Mouse (Mus musculus): ENCODE data around the gene Dhx29. TPM values are rescaled to one million over a fixed set of nuclear protein-coding genes. Genes with fewer than 3 reads are reported as not detected.

The Dhx29 gene
- polyA plus RNA-seq (2014; fragmentation: Nextera tagmentation; extraction: Ambion mirVana) = 32.1 and 36.8 TPM in 2 replicates

DNA sequence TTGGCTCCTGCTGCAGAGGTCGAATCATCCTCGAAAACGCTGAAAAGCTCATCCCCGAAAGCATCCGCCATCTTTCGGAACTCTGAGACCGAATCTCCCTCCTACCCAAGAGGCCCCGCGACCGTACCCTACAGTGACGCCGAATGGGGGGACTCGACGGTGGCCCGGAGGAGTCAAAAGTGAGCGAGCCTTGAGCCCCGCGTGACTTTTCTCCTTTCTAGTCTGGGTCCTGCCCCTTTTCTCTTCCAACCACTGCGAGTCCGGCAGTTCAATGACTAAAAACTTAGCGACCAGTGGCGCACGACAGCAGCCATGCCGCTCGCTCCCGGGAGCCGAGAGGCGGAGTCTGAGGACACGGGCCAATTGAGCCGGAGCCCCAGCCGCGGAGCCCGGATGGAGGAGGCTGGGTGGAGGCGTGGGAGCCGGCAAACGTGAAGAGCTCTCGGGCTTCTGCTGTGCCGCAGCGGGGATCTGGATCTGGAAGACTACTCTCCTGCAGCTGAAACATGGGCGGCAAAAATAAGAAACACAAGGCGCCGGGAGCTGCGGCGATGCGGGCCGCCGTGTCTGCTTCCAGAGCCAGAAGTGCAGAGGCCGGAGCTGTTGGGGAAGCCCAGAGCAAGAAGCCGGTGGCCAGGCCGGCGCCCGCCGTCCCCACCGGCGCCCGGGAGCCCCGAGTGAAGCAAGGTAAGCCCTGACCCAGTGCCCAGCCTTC is at the start of gene Dhx29, which contains the start of gene Mtrex:
Dhx29 (plus strand) TSS at position 168 of the 715 bp plus-strand sequence.
Mtrex (minus strand) TSS at position 112 of the 715 bp plus-strand sequence.
- Histone ChIP-seq H3K36me3 (ENCODE audit: control insufficient read depth, insufficient read depth, low read length) (peaks cover under 1% of the 10 kb centered on the region), H3K27me3 (ENCODE audit: control insufficient read depth, insufficient read depth, low read length) (no peaks in the 10 kb centered on the region), H3K27ac (ENCODE audit: low read depth, low read length) (peak within 1 kb of the TSS; percentile 84), H3K4me1 (ENCODE audit: control insufficient read depth, insufficient read depth, low read length) (peaks cover 16% of the 10 kb centered on the region), H3K4me2 (peak within 1 kb of the TSS; percentile 60), H3K9me3 (ENCODE audit: control insufficient read depth, low read length) (no peaks in the 10 kb centered on the region), H3K9ac (ENCODE audit: low read length) (peak within 1 kb of the TSS; percentile 74), H3K4me3 (ENCODE audit: low read depth, low read length) (peak within 1 kb of the TSS; percentile 79)
- DNase-seq (ENCODE audit: low spot score, missing footprints) = peak; percentile 100
- under 1% methylated on average over 57 of the region's 57 CpGs for WGBS
- ATAC-seq (ENCODE audit: low FRiP score) = peak; percentile 99

DNA sequence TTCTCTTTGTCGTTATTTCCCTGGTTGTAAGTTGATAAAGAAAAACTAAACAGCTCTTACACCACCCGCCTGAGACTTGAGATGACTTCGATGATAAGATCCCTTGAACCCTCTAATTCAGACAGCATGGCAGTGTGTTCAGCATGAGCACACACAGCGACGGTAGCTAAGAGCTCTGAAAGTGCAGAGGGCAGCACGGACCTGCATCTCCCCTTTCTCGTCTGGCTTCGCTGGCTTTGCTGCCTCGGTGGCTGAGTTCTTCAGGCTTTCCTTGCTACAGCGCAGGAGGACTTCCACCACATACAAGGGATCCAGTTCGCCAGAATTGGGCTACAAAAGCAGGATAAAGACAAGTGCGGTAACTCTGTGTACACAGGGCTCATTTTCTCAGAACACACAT is 40.0 kb upstream of the Dhx29 start:
- Histone ChIP-seq H3K4me3 (ENCODE audit: low read depth, low read length) (no peak overlapping the region), H3K27me3 (ENCODE audit: control insufficient read depth, insufficient read depth, low read length) (no peaks in the 10 kb centered on the region), H3K9ac (ENCODE audit: low read length) (no peak overlapping the region), H3K9me3 (ENCODE audit: control insufficient read depth, low read length) (no peaks in the 10 kb centered on the region), H3K36me3 (ENCODE audit: control insufficient read depth, insufficient read depth, low read length) (peaks cover 24% of the 10 kb centered on the region), H3K4me1 (ENCODE audit: control insufficient read depth, insufficient read depth, low read length) (no peaks in the 10 kb centered on the region), H3K4me2 (no peak overlapping the region), H3K27ac (ENCODE audit: low read depth, low read length) (no peak overlapping the region)
- no peak for DNase-seq (ENCODE audit: low spot score, missing footprints)
- WGBS = 89% methylated on average over 12 of the region's 12 CpGs
- ATAC-seq (ENCODE audit: low FRiP score) = no peak

DNA sequence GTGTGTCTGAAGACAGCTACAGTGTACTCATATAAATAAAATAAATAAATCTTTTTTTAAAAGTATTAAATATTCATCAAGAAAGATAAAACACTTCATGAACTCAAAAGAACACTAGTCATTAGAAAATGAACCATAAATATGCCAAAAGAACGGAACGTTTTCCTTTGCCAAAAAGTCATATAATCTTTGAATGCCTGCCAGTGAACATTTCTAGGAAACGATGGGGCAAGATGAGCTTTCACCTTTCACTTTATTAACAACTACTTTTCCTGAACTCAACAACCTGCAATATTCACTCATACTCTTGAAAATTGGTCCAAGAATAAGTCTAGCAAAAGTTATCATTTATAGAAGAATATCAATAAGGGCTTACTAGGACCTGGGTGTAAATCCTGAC is 25.1 kb upstream of the Dhx29 start:
- Histone ChIP-seq H3K36me3 (ENCODE audit: control insufficient read depth, insufficient read depth, low read length) (peaks cover 19% of the 10 kb centered on the region), H3K27me3 (ENCODE audit: control insufficient read depth, insufficient read depth, low read length) (no peaks in the 10 kb centered on the region), H3K4me2 (no peak overlapping the region), H3K9me3 (ENCODE audit: control insufficient read depth, low read length) (no peaks in the 10 kb centered on the region), H3K4me3 (ENCODE audit: low read depth, low read length) (no peak overlapping the region), H3K9ac (ENCODE audit: low read length) (no peak overlapping the region), H3K27ac (ENCODE audit: low read depth, low read length) (no peak overlapping the region), H3K4me1 (ENCODE audit: control insufficient read depth, insufficient read depth, low read length) (no peaks in the 10 kb centered on the region)
- ATAC-seq (ENCODE audit: low FRiP score) (no peak), DNase-seq (ENCODE audit: low spot score, missing footprints) (no peak)
- 98% methylated on average over 3 of the region's 3 CpGs for WGBS

DNA sequence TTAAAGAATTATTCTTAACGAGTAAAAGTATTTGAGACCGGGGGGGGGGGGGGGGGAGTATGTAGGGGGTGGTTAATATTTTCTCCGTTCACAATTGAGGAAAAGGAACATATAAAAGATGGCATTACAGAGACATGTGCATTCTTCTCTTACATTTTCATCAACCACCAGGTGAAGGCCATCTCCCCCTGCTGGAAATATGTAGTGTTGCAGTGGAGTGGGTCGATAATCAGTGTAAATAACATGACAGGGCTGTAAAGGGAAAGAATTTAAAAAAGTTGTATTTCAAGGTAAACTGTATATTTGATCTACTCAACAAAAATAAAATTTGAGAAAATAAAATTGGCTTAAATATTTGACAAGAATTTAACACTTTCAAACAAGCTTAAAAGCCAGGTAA is 17.6 kb upstream of the Dhx29 start:
- Histone ChIP-seq H3K27ac (ENCODE audit: low read depth, low read length) (no peak overlapping the region), H3K4me2 (no peak overlapping the region), H3K4me3 (ENCODE audit: low read depth, low read length) (no peak overlapping the region), H3K9me3 (ENCODE audit: control insufficient read depth, low read length) (no peaks in the 10 kb centered on the region), H3K36me3 (ENCODE audit: control insufficient read depth, insufficient read depth, low read length) (peaks cover 6% of the 10 kb centered on the region), H3K9ac (ENCODE audit: low read length) (no peak overlapping the region), H3K4me1 (ENCODE audit: control insufficient read depth, insufficient read depth, low read length) (no peaks in the 10 kb centered on the region), H3K27me3 (ENCODE audit: control insufficient read depth, insufficient read depth, low read length) (no peaks in the 10 kb centered on the region)
- ATAC-seq (ENCODE audit: low FRiP score) (no peak), DNase-seq (ENCODE audit: low spot score, missing footprints) (peak; percentile 87)
- WGBS = 79% methylated on average over 4 of the region's 4 CpGs

DNA sequence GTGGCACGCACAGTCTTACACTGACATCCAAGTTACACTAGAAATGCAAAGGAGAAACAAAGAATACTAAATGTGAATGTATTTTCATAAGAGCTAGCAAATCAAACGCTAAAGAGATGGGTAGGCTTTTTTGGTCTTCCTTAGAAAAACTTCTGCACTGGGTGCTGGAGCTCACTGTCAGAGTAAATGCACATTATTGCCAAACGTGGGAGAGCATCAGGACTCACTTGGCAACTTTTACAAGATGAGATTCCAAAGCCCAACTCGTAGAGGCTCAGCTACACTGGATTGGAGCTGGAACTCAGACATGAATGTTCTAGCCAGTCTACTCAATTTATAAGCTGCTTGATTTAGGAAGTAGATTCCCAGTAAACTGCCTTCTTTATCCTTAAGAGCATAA is 16.8 kb upstream of the Dhx29 start:
- Histone ChIP-seq H3K27me3 (ENCODE audit: control insufficient read depth, insufficient read depth, low read length) (no peaks in the 10 kb centered on the region), H3K9ac (ENCODE audit: low read length) (no peak overlapping the region), H3K27ac (ENCODE audit: low read depth, low read length) (no peak overlapping the region), H3K4me2 (no peak overlapping the region), H3K36me3 (ENCODE audit: control insufficient read depth, insufficient read depth, low read length) (peaks cover 6% of the 10 kb centered on the region), H3K4me1 (ENCODE audit: control insufficient read depth, insufficient read depth, low read length) (no peaks in the 10 kb centered on the region), H3K4me3 (ENCODE audit: low read depth, low read length) (no peak overlapping the region), H3K9me3 (ENCODE audit: control insufficient read depth, low read length) (no peaks in the 10 kb centered on the region)
- ATAC-seq (ENCODE audit: low FRiP score) (no peak), DNase-seq (ENCODE audit: low spot score, missing footprints) (no peak)
- 92% methylated on average over 4 of the region's 4 CpGs for WGBS

DNA sequence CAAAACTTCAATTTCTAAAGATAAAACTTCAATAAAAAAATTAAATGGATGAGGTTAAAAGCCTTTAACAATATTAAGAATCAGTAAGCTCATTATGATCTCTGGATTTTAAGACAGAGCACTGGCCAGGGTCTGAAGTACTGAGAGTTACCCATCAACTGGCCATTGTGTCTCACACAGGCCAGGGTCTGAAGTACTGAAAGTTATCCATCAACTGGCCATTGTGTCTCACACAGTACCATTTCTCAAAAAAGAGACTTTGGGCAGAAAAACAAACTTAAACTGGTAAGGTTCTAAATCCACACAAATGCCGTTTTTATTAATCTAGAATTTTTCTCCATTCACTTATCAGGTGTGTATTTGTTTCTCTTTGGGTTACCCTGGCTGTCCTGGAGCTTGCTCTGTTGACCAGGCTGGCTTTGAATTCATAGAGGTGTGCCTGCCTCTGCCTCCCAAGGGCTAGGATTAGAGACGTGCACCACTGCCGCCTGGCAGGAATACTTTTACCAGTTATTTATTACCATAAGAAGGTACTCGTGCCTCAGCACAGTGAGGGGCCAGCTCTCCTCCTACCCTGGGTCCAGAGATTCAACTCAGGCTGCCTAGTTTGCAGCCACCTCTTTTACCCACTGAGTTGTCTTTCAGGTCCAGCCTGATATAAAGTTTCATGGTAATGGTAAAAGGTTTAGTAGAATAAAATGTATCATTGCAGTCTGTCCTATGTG is 8.0 kb upstream of the Dhx29 start:
- WGBS = 88% methylated on average over 4 of the region's 4 CpGs
- Histone ChIP-seq H3K9me3 (ENCODE audit: control insufficient read depth, low read length) (no peaks in the 10 kb centered on the region), H3K9ac (ENCODE audit: low read length) (no peak overlapping the region), H3K4me1 (ENCODE audit: control insufficient read depth, insufficient read depth, low read length) (no peaks in the 10 kb centered on the region), H3K27me3 (ENCODE audit: control insufficient read depth, insufficient read depth, low read length) (no peaks in the 10 kb centered on the region), H3K36me3 (ENCODE audit: control insufficient read depth, insufficient read depth, low read length) (peaks cover 6% of the 10 kb centered on the region; the same call in 1 of the 2 replicates), H3K4me3 (ENCODE audit: low read depth, low read length) (no peak overlapping the region), H3K27ac (ENCODE audit: low read depth, low read length) (no peak overlapping the region), H3K4me2 (no peak overlapping the region)
- no peak for ATAC-seq (ENCODE audit: low FRiP score)
- peak; percentile 10 for DNase-seq (ENCODE audit: low spot score, missing footprints)

- ATAC-seq (ENCODE audit: low FRiP score) (no peak), DNase-seq (ENCODE audit: low spot score, missing footprints) (peak; percentile 54)
- H3K4me3 ChIP-seq (ENCODE audit: low read depth, low read length) = no peak overlapping the region
- H3K4me1 ChIP-seq (ENCODE audit: control insufficient read depth, insufficient read depth, low read length) = peaks cover 4% of the 10 kb centered on the region
- no peaks in the 10 kb centered on the region for H3K9me3 ChIP-seq (ENCODE audit: control insufficient read depth, low read length)
- peaks cover 6% of the 10 kb centered on the region; the same call in 1 of the 2 replicates for H3K36me3 ChIP-seq (ENCODE audit: control insufficient read depth, insufficient read depth, low read length)
- no peaks in the 10 kb centered on the region for H3K27me3 ChIP-seq (ENCODE audit: control insufficient read depth, insufficient read depth, low read length)
- no peak overlapping the region for H3K27ac ChIP-seq (ENCODE audit: low read depth, low read length)
- 92% methylated on average over 3 of the region's 3 CpGs for WGBS
- H3K4me2 ChIP-seq = no peak overlapping the region
- H3K9ac ChIP-seq (ENCODE audit: low read length) = no peak overlapping the region
Observed at GRCm38 (mm10) chr13:112920906-112921305, 6.3 kb upstream of the Dhx29 start.

DNA sequence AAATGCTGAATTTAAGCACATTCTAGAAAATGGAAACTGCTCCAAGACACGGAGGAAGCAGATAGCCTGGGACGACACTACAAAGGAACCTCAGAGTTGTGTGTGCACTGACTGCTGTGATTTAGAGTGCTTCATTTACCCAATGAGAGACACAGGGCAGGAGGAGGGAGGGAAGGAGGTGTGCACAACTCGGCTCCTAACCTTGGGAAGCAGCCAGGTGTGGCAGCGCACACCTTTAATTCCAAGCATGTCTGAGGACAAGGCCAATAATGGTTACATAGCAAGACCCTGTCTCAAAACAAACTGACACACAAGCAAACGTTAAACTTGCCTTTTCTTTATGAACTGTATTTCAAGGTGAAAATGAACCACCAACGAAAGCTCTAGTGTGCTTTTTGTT is 2.0 kb upstream of the Dhx29 start:
- H3K9me3 ChIP-seq (ENCODE audit: control insufficient read depth, low read length) = no peaks in the 10 kb centered on the region
- H3K4me2 ChIP-seq = no peak overlapping the region
- H3K27ac ChIP-seq (ENCODE audit: low read depth, low read length) = no peak overlapping the region
- DNase-seq (ENCODE audit: low spot score, missing footprints) (no peak), ATAC-seq (ENCODE audit: low FRiP score) (no peak)
- no peaks in the 10 kb centered on the region for H3K27me3 ChIP-seq (ENCODE audit: control insufficient read depth, insufficient read depth, low read length)
- H3K4me3 ChIP-seq (ENCODE audit: low read depth, low read length) = no peak overlapping the region
- H3K36me3 ChIP-seq (ENCODE audit: control insufficient read depth, insufficient read depth, low read length) = no peaks in the 10 kb centered on the region; the same call in 1 of the 2 replicates
- H3K4me1 ChIP-seq (ENCODE audit: control insufficient read depth, insufficient read depth, low read length) = peaks cover 16% of the 10 kb centered on the region
- WGBS = 83% methylated on average over 6 of the region's 6 CpGs
- H3K9ac ChIP-seq (ENCODE audit: low read length) = no peak overlapping the region

DNA sequence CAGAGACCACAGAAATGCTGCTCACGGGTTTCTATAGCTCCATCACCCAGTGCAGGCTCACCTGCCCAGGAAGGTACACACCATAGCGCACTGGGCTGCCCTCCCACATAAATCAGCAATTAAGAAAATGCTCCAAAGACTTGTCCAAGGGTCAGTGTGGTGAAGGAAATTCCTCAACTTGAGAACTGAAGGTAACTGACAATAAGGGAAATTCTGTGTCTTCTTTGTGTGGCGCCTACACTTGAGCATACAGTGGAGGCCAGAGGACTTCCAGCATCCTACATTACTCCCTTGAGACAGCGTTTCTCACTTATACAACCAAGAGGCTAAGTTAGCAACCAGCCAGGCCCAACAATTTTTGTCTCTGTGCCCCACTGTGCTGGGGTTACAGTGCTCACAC is 1.3 kb upstream of the Dhx29 start:
- DNase-seq (ENCODE audit: low spot score, missing footprints) (no peak), ATAC-seq (ENCODE audit: low FRiP score) (no peak)
- Histone ChIP-seq H3K4me2 (peak overlapping the region; percentile 60), H3K27ac (ENCODE audit: low read depth, low read length) (no peak overlapping the region), H3K9me3 (ENCODE audit: control insufficient read depth, low read length) (no peaks in the 10 kb centered on the region), H3K36me3 (ENCODE audit: control insufficient read depth, insufficient read depth, low read length) (no peaks in the 10 kb centered on the region; the same call in 1 of the 2 replicates), H3K27me3 (ENCODE audit: control insufficient read depth, insufficient read depth, low read length) (no peaks in the 10 kb centered on the region), H3K4me3 (ENCODE audit: low read depth, low read length) (peak overlapping the region; percentile 79), H3K9ac (ENCODE audit: low read length) (peak overlapping the region; percentile 74; the same call in 1 of the 2 replicates), H3K4me1 (ENCODE audit: control insufficient read depth, insufficient read depth, low read length) (peaks cover 16% of the 10 kb centered on the region)
- WGBS = 85% methylated on average over 4 of the region's 4 CpGs

All from midbrain, embryonic 11.5 days (tissue).